Mouse (Mus musculus) induced T-regulatory cell, adult 2 months (primary cell): ENCODE measurements at regions not wholly inside any gene's neighbourhood (a gene's known extent, or its start where the extent isn't known, plus 50 kb on each side); places are given as distances from the start of the nearest gene placed in this dataset.
A peak's percentile ranks its signal among the peaks of the same experiment; 100 is the strongest.

Experiments used
- DNase-seq: peaks from one replicate; pipeline ENCODE4 v3.0.0-alpha.2; 2012; ENCODE audit warnings: low read depth

DNA sequence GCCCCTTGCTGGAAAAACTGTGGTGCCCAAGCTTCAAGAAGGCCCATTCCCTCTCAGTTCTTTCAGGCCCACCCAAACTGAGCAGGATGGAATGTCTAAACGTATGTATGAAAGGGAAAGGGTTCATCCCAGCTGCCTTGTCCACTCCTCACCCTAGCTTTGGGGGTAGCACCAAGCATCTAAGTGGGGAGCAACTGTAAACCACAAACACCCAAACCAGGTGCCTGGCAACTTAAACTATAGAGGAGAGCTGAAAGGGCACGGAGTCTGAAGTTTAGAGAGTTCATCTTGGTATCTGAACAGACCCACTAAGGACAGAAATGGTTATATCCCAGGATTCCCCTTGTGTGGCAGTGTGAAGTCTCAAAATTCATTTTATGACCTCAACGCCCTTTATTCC lies 90.1 kb upstream of the Ssbp2 start:
- DNase-seq = no peak

DNA sequence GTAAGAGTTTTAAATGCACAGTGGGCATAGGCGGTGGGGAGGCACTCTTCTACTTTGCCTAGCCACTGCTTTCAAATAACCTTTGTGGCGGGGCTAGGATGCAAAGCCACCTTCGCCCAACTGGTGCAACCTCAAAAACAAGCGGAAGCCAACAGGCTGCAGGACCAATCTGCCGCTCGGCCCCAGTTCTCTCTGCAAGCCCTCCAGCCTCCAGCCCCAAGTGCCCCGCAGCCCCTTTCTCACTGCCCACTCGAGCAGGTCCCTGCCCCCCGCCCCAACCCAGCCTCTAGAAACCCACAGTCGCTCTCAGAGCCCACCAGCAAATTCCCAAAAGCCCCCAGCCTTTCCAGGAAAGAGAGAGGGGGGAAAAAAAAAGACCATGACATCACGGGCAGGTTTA lies 89.6 kb upstream of the Ssbp2 start:
- DNase-seq = peak; percentile 74

DNA sequence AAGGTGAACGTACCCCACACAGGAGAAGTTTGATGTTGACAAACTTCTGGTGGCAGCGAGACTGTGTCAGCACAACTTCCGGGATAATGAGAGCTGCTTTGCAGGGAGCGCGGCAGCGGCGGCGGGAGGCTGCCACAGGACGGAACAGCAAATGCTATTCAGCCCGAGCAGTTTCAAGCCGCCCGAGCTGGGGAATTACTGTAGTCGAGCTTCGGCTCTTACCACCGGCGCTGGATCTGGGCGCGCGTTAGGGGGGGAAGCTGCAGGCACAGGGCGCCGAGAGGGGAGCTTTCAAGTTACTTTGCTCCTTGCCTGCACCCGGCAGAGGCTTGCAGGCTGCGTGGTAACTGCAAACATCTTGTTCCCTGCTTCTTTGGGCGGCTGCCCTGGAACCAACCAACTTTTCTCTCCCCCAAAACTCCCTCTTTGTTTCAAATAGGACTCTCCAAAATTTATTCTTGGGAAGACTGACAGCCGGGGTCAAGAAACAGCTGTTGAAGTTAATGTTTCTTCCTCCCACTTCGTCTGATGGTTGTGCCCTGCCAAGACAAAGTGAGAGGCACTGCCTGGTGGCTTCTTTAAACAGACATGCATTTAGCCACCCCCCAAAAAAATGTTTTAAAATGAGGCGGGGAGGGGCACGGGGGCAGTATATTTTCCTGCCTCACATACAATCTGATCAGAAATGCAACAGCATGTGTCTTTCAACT lies 89.0 kb upstream of the Ssbp2 start:
- peak; percentile 93 for DNase-seq

- no peak for DNase-seq
Measured at GRCm38 (mm10) chr13:91371596-91371987, 88.5 kb upstream of the Ssbp2 start.

DNA sequence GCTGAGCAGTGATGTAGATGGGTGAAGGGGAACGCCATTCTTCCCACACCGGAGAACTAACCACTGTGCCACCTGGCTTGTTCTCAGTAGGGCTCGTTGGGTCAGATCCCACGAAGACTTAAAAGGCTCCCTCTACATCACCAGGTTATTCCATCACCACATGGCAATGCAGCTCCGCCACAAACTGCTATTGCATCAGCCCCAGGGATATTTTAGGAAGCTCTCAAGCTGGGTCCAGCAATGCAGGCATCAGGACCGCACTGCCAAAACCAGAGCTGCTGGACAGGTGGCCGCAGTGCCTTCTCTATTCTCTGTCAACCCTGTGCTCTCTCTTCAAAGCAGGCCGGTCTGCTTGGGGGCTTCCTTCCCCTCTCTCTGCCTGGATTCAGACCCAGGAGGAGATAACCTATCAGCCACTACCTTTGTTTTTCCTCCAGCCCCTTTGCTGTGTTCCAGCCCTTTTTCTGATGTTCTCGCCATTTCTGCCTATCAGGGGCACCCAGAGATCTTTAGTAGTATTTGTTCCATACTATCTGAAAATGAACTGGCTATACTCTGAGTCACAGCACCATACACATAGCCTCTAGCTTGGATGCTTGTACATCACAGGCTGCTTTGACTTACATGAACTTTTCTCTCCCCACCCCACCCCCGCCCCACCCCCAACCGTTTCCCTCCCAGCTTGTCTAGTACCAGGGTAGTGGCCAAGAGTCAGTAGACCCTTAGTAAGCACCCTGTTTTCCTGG lies 87.8 kb upstream of the Ssbp2 start:
- no peak for DNase-seq

- no peak for DNase-seq
Measured at GRCm38 (mm10) chr13:91374141-91374540, 85.9 kb upstream of the Ssbp2 start.

- no peak for DNase-seq
Measured at GRCm38 (mm10) chr13:91376556-91376955, 83.5 kb upstream of the Ssbp2 start.

- DNase-seq = peak; percentile 70
Measured at GRCm38 (mm10) chr13:91377428-91377827, 82.7 kb upstream of the Ssbp2 start.

DNA sequence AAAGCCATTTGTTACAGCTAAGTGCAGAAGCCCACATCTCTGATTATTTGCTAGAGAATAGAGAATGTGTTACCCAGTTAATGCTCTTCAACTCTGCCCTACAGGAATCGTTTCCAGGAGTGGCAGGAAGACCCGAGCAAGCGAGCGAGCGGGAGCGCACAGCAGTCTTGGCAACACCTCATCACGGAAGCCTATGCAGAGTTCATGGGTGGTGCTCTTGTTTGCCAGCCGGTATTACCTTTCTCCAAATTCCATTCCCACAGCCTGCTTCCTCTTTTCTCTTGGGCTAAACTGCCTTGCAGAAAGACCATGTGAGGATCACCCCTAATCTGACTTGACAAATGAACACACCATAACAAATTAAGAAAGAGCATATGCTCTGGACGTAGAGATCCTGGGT lies 82.1 kb upstream of the Ssbp2 start:
- DNase-seq = no peak

DNA sequence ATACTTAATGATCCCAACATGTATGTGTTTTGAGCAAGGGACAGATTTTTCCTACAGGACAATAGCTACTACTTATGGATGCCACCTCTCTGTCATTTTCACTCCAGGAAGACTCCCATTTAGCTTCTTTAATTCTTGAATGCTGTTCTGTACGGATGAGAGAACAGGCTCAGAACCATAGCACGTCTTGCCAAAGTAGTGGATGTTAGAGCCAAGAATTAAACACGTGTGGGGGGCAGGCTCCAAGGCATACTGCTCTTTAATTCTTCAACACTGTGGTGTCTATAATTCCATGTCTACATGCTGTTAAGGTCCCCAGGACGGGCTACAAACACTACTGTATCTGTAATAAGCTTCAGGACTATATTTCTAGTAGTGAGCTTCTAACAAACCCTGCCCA lies 74.7 kb upstream of the Ssbp2 start:
- DNase-seq = no peak

- no peak for DNase-seq
Measured at GRCm38 (mm10) chr13:91387913-91388312, 72.2 kb upstream of the Ssbp2 start.

DNA sequence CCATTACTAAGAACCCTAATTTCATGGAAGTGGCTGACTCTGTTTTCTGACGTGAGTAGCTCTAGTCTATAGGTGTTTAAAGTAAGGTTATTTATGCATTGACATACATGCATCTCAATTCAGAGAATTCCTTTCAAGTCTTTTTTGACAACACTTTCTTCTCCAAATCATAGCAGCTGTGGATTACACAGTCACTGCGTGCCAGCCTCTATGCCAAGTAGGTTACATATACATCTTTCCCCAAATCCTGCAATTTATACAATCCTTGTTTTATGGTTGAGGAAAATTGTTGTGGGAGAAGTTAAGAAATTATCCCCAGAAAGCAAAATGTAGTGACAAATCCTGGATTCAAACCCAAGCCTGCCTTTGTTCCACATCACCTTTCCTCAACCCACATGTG lies 56.5 kb upstream of the Ssbp2 start:
- no peak for DNase-seq

DNA sequence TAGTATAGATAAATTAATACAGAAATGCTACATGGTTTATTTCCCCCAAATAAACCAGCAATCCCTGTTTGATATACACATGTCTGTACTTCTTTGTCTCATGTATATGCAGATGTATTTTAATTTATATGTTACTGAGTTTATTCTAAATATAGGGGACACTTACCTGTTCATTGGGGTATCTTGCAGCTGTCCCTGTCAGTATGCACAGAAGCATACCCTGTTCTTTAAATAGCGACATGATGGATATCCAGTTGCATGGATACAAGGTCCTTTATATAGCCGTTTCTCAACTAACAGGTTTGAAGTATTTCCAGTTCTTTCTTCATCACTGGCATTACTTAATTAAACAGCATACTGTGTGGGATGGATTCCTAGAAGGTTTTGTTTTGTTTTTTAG lies 55.1 kb upstream of the Ssbp2 start:
- DNase-seq = no peak

DNA sequence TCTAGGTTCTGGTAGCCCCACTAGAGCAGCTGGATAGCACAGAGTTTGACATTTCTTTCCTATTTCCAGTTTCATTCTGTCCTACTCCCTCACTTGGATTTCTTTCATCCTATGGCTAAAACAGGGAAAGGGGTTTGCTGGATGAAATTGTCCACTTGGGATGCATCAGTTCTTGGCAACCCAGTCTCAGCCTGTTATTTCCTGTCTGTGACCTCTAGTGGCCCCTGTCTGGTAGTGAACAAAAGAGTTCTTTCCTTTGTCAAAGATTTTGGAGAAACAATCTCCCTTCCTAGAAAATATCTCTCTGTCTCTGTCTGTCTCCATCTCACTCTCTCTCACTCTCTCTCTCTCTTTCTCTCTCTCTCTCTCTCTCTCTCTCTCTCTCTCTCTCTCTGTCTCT lies 50.0 kb upstream of the Ssbp2 start:
- peak; percentile 23 for DNase-seq
